Mouse (Mus musculus) forelimb bud, embryonic 11.5 days (tissue): ENCODE data around the gene Slc39a3.
"Not testable (repeated sequence)": the region's sequence is repeated elsewhere in the genome, so short reads cannot be mapped to it uniquely, and the experiment has no call there.

ENCODE experiments used
- DNase-seq: peaks from one replicate; pipeline ENCODE4 v3.0.0-alpha.2; 2012; ENCODE audit warnings: low read depth, low spot score

The Slc39a3 gene

GRCm38 (mm10) chr10:81036988-81037580, at the start of gene Slc39a3:
Gene Slc39a3, minus strand, starts transcription at chr10:81037426.
- peak; percentile 100 for DNase-seq

- DNase-seq = no peak
Measured at GRCm38 (mm10) chr10:81087021-81087420, 49.8 kb upstream of the Slc39a3 start.

GRCm38 (mm10) chr10:81082168-81082960, 45.1 kb upstream of the Slc39a3 start:
- peak; percentile 61 for DNase-seq

- no peak for DNase-seq
Measured at GRCm38 (mm10) chr10:81080008-81080655, 42.9 kb upstream of the Slc39a3 start.

DNA sequence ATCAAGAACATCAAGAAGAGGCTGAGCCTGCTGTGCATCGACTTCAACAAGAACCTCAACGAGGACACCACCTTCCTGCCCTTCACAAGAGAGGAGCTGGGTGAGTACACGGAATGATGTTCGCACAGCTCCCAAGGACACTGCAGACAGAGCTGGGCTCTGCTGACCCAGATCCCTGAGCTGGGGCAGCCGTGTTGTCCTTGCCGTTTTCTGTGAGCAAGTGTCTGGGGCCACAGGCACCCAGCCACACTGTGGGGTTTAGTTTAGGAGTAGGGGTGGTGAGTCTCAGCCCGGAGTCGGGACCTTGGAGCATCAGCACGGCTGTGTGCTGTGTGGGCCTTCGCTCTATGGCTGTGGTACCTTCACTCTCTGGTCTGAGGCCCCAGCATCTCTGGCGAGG, 40.7 kb upstream of the Slc39a3 start:
- no peak for DNase-seq

- no peak for DNase-seq
Measured at GRCm38 (mm10) chr10:81076356-81076755, 39.1 kb upstream of the Slc39a3 start.

GRCm38 (mm10) chr10:81075734-81076133, 38.5 kb upstream of the Slc39a3 start:
- DNase-seq = no peak

GRCm38 (mm10) chr10:81073464-81073863, 36.2 kb upstream of the Slc39a3 start:
- DNase-seq = no peak

DNA sequence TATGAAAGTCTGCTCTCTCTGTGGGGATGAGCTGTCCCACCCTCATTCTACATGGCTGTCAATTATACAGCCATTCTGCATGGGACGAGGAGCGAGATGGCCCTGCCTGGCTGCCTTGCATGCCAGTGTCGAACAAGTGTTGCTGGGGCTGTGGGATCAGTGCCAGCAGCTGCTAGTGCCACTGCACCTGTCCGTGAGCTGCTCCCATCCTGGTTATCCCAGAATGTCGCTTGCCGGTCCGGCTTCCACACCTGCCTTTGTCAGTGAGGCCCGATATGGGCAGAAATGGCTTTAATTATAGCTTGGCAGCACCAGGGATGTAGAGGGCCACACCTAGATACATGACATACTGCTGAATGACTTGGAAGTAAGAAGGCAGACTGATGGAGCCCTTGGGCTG, 35.1 kb upstream of the Slc39a3 start:
- no peak for DNase-seq

DNA sequence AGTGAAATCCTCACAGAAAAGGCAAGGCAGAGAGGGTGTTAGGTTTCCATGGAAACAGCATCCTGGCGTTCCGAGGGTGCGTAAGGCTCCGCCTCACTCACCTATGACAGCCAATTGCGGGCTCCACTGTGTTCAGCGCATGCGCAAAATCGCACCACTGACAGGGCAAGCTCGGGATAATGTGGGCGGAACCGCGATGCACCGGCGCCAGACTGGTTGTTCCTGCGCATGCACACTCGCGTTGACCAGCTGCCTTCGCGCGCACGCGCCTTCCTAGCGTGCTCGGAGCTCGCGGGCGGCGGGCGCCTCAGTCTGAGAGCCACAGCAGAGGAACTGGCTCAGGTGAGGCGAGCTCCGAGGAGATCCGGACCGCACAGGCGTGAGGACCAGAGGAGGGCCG, 32.6 kb upstream of the Slc39a3 start, which contains the start of gene Thop1:
TSS of gene Thop1 (plus strand) at position 200 of the 400 bp plus-strand sequence.
- peak; percentile 100 for DNase-seq

DNA sequence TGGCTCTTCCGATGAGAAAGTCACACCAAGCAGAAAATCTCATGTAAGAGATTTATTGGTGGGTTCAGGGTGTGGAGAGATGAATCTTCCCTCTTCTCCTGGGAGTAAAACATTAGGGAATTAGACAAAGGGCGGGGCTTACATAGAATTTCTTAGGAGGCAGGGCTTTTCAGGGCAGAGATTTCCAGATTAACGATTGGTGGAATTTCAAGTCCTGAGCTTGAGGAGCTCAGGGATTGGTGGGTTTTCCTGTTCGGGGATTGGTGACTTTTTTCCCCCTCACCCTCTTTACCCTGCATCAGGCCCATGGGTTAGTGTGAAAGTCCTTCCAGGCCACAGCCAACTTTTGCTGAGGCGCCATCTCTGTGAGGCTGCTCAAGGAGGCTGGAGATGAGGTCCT, 31.5 kb upstream of the Slc39a3 start:
- no peak for DNase-seq

DNA sequence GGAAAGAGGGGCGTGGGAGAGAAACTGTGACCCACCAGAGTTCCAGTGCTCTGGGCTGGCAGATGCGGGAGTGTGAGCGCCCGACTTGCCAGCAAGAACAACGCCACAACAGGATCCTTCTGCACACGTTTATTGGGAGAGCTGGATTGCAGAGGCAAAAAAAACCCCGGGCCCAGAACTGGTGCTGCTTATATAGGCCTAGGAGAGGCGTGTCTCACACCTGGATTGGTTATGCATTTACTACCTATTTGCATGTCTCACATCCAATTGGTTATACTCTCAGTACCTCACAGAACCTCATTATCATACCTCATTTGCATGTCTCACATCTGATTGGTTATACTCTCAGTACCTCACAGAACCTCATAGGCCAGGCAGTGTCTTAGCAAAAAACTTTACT, 27.3 kb upstream of the Slc39a3 start:
- not testable (repeated sequence) for DNase-seq

DNA sequence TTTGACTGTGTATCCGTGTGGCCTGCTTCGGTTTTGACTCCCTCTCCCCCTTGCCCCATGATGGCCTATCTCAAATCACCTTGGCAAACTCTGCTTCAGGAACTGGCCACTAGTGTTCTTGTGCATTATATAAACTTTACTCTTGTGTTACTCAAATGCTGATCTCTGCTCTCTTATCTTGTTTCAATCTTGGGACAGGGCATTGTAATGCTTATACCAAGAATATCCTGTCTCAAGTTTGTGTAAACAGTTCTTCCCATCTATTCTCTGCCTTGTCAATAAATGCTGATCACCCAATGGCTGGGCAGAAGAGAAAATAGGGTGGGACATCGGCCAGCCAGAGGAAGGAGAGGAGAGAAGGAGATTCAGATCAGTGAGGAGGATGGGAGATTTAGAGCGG, 25.5 kb upstream of the Slc39a3 start:
- no peak for DNase-seq

GRCm38 (mm10) chr10:81059603-81060543, 22.6 kb upstream of the Slc39a3 start, which contains the start of gene Sgta:
Gene Sgta, minus strand, starts transcription at chr10:81060181.
- peak; percentile 100 for DNase-seq

DNA sequence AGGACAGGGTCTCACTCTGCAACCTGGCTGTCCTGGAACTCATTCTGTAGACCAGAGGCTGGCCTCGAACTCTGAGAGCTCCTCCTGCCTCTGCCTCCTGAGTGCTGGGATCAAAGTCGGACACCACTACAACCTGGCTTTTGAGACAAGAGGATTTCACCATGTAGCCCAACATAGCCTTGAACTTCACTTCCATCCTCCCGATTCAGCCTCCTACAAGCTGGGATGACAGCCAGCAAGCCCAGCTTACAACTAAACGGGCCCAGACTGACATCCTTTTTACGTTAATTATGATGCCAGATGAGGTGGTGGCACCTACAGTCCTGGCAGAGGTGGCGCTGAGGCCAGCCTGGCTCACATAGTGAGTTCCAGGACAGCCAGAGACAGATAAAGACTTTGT, 21.7 kb upstream of the Slc39a3 start:
- no peak for DNase-seq

DNA sequence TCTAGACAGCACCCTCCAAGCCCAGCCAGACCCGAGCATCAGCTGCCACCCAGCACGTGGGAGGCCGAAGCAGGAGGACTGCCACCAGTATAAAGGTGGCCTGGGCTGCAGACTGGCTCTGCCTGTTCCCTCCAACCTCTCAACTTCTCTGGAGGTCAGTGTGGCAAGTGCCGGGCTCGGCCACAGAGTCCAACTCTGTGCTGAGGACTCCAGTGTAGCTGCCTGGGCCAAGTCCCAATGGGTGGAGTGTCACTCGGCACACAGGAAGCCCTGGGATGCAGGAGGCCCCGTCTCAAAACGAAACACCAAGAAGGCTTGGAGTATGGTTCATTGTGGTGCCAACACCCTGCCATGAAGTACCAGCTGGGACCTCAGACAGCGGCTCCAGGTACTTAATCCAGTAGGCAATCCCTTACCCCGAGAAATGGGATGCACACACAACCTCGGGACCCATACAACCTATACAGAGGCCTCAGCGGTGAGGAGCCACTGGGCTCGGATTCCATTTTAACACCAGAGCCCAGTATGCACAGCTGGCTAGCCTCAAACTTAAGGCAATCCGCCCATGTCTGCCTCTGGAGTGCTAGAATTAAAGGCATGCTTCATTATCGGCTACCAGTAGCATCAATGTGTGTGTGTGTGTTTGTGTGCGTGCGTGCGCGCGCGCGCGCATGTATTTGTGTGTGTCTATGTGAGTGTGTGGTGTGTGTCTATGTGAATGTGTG, 20.3 kb upstream of the Slc39a3 start:
- DNase-seq = no peak

DNA sequence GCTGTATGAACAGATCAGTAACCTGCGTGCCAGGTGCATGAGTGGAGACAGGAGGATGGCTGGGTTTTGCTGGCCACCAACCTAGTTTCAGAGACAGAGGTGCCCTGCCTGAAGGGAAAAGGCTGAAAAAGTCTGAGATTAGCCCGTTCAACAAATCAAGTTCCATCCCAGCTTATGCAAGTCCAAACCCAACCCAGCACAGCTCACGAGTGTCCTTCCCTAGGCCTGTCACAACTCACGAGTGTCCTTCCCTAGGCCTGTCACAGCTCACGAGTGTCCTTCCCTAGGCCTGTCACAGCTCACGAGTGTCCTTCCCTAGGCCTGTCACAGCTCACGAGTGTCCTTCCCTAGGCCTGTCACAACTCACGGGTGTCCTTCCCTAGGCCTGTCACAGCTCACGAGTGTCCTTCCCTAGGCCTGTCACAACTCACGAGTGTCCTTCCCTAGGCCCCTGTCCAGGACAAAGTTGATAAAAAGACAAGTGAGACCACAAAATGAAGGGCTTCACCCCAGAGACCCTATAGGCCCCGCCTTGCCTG, 18.6 kb upstream of the Slc39a3 start:
- DNase-seq = not testable (repeated sequence)

GRCm38 (mm10) chr10:81055169-81055568, 17.9 kb upstream of the Slc39a3 start:
- DNase-seq = no peak

GRCm38 (mm10) chr10:81052577-81052976, 15.4 kb upstream of the Slc39a3 start:
- no peak for DNase-seq

DNA sequence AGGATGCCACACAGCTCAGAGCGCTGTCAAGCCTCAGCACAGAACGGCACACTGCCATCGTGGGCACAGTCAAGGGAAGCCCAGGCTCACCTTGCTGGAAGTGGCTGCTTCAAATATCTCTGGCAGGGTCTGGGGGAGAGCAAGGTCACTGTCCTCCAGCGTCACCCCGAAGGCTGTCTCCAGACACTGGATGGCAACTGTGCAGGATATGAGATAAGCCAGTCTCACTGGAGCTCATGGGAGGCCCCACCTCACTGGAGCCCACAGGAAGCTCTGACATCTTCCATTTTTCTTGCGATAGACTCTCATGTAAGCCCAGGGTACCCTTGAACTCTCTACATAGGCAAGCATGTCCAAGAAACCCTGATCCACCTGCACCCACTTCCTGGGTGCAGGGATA, 13.9 kb upstream of the Slc39a3 start:
- DNase-seq = no peak

DNA sequence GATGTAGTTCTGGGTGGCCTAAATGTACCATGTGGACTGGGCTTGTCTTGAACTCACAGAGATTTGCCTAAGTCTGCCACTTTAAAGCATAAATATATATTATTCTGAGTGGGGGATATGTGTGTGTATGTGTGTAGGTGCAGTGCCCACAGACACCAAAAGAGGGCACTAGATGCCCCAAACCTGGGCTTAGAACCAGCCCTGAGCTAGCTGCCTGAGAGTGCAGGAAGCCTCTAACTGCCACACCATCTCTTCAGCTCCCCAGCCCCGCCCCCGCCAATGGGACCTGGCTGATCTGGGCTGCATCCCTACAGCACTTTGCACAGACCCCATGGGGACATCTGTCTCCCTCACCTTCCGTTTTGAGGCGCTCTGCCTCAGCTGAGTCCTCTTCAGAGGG, 13.4 kb upstream of the Slc39a3 start:
- DNase-seq = no peak
